Mouse (Mus musculus) thymus, postnatal 10 days (tissue): ENCODE results near the gene Erbb4.
"Not testable (repeated sequence)": the region's sequence is repeated elsewhere in the genome, so short reads cannot be mapped to it uniquely, and the experiment has no call there.

Experiments used
- DNase-seq, 2 experiments: peaks; one replicate each; pipeline ENCODE4 v3.0.0; 2021; ENCODE audit warnings: low spot score in 2 of 2

Gene Erbb4

DNA sequence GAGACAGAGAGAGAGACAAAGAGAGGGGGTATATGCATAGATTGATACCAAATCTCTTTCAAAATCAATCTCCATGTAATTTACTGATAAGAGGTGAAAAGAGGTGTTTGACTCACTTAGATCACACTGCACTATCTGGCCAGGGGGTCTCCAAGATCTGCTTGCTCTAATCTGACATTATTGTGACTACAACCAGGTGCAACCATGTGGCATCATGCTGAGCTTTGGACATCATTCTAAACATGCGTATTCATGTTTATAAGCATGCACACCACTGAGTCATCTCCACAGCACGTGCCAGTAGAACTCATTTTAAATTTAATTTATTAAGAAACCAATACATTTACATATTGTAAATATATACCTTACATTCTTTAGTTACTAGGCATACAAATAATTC is 247.5 kb downstream of the Erbb4 start:
- DNase-seq = no peak

DNA sequence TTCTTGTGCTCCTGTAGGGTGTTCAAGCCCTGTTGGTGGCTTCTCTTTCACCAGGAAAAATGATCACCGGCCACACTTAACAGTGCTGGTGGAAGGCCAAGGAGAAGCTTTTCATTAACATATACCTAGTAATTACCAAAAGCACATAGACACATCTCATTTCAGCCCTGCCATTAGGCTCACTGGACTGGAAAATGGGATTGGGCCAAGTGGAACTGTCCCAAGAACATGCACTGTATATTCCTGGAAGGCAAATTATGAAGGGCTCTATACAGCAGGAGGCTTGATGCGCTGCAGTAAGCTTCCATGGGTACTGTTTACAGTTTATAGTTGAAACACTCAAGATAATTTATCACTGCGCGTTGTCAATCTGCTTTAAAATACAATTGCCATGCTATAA is 248.4 kb downstream of the Erbb4 start:
- DNase-seq = no peak

DNA sequence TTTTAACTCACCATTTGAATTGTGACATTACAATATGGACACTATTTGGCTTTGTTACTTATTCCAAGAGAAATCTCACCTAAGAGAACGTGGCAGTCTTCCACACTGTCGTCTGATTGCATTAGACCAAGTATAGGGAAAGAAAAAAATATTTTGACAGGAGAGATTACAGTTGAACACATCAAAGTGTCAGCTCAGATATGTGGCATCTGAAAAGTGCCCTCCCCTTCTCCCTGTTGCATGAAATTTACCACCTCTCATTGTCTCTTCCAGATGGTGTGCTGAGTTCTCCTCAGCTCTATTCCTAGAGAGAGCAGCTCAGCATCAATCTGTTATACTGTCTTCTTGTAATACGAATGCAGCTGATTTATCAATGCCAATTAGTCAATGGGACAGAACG is 268.5 kb downstream of the Erbb4 start:
- no peak for DNase-seq

DNA sequence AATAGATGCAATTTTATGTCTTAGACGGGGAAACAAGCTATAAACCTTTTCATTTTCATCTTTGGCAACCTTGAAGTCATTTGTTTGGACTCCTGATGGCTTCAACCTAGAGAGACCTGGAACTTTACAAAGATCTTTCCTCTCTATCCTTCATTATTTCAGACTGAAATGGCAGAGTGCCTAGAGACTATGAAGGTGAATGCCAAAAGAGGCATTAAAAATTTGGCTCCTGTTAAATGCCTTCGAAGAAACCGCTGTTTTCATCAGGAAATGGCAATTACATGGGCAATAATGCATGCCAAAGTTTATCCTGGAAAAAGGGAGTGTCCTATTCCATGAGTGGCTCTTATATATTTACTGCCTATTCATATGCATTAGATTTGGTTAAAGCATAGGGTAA is 273.2 kb downstream of the Erbb4 start:
- DNase-seq = no peak

GRCm38 (mm10) chr1:68832101-68832500 is 275.8 kb downstream of the Erbb4 start:
- no peak for DNase-seq

GRCm38 (mm10) chr1:68831575-68831974 is 276.3 kb downstream of the Erbb4 start:
- DNase-seq = no peak

DNA sequence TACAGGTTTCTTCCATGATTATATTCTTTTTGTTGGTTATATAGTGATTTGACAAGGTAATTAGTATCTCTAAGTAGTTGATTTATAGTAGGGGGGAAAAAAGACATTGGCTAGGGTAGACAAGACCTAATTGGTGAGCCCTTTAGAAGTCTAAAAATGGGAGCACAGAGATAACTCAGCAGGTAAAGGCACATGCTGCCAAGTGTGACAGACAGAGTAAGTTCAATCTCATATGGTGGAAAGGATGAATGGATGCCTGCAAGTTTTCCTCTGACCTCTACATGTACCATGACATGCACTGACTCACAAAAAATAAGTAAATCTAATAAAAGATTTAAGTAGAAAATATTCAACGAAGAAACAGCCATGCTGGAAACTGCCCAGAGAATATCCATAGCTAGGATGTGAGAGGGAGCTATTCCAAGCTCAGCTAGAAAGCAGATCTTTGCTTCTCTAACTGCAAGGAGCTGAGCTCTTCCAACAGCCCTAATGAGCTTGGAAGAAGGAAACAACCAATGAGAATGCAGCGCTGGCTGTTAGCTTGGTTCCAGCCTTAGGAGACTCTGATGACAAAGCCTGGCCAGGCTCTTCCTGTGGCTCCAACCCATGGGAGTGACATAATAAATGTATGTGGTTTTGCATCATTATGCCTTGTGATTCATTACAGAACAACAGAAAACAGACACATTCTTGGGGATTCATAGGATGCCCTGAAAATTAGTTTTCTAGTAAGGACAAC is 277.2 kb downstream of the Erbb4 start:
- DNase-seq = no peak

GRCm38 (mm10) chr1:68823116-68823644 is 284.7 kb downstream of the Erbb4 start:
- no peak for DNase-seq

- DNase-seq = no peak
These were observed 301.1 kb downstream of the Erbb4 start for GRCm38 (mm10) chr1:68806711-68807110.

DNA sequence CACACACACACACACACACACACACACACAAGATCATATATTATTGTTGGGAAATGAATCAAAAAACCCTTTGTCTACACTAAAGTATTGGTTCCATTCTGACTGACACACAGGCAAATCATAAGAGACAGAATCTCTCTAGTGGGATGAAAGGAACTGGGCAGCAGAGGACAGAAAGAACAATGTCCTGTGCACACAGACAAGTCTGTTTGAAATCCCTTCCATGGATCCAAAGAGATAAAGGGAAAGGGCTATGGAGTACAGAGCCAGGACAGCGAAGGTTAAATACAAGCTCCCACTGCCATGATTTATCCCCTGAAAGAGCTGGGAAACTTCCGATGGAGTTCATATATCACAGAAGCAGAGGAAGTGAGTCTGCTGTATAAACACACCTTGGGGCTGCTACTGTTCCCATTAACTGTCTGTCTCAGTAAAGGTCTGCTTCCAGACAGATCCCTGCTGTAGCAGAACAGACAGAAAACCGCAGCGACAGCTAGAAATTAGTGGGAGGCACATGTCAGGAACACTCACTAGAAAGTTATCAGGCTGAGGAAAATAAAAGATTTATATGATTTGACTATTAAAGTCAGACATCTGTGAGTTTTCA is 320.3 kb downstream of the Erbb4 start:
- DNase-seq = no peak

- DNase-seq = no peak
These were observed 327.2 kb downstream of the Erbb4 start for GRCm38 (mm10) chr1:68780653-68781052.

GRCm38 (mm10) chr1:68780032-68780431 is 327.8 kb downstream of the Erbb4 start:
- DNase-seq = no peak

GRCm38 (mm10) chr1:68766095-68766494 is 341.8 kb downstream of the Erbb4 start:
- DNase-seq = not testable (repeated sequence)

- DNase-seq = no peak
These were observed 345.4 kb downstream of the Erbb4 start for GRCm38 (mm10) chr1:68762456-68762855.

- no peak for DNase-seq
These were observed 358.9 kb downstream of the Erbb4 start for GRCm38 (mm10) chr1:68748976-68749375.

DNA sequence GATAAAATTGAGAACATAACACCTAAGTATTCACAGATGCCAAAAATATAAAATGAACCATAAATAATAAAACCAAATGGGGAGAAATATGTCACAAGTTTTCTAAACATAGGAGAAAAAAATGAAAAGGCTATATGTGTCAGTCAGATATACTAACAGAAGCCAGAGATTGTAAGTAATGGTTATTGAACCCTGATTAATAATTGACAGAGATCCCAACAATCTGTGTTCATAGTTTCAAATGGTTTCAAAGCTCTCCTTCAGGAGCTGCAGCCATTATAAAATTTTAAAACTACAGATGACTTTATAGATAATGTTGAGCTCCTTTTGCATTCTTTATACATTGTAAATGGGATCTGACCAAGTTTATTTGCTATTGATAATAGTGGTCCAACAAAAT is 426.4 kb downstream of the Erbb4 start:
- no peak for DNase-seq

DNA sequence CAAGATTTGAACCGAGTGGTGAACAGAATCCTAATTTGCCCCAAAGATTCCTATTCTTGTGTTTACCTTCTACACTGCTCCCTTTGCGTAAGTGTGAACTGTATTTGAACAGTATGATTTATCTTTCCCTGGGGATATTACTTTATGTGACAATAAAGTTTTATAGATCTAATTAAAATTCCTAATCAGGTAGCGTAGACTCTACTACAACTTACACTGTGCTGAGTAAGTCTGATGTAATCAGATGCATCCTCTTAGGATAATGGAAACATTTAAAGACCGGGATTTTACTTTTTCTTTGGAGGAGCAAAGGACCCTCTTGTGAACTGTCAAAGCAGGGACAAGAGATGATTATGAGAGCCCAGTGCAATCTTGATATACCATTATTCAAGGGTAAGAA is 433.2 kb downstream of the Erbb4 start:
- no peak for DNase-seq

DNA sequence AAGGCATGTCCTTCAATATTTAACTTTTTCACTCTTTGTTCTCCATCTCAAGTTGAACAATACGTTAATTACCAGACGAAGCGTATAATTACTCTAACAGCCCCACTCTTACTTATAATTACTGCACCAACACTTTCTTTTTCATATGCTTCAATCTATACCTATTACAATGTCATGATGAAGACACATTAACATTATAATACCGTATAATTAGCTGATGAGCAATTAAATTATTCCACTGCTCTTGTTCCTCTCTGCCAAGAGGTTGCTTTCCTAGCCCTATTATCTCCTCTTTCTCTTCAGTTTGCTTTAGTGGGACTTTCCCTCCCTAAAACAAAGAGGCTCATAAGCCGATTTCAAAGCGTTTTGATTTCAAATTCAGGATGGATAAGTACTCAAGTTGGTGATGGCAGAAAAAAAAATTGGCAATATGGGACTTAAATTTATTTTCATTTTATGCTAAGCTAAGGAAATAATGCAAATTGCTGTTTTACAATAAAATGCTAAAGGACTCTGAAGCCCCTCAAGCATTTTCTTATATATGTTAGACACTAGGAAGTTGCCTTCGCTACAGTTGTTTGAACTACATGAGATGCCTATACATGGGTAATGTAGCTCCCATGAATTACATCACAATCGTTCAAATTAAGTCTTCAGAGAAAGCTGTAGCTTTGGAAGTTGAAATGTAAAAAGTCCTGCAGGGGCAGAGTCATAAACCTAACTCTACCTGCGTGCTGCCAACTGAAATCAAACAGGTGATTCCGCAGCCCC is 440.8 kb downstream of the Erbb4 start:
- no peak for DNase-seq

GRCm38 (mm10) chr1:68590475-68590874 is 517.4 kb downstream of the Erbb4 start:
- DNase-seq = no peak

DNA sequence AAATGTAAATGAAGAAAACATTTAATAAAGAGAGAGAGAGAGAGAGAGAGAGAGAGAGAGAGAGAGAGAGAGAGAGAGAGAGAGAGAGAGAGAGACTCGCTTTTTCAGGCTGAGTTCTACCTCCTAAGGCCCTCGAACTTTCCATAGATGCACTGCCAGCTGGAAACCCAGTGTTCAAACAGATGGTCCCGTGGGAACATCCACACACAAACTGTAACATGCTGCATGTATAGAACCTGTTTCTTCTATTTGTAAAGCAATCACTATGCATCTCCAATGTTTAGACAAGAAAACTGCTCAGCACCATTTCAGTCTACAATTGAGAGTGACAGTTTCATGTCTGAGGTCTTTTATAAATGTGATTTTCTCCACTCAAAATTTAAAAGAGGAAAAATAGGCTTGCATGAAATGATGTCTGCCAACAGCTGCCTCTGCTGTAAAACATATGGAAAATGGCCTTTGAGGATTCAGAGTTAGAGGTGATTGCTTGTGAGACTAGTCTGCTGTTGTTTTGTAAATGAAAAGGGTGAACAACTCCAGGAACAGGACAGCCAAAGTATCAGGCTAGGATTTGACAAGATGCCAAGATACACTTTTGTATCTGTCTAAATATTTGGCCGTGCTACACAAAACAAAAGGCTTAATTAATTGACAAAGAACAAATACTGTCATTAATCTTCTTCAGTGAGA is 533.9 kb downstream of the Erbb4 start:
- DNase-seq = no peak

DNA sequence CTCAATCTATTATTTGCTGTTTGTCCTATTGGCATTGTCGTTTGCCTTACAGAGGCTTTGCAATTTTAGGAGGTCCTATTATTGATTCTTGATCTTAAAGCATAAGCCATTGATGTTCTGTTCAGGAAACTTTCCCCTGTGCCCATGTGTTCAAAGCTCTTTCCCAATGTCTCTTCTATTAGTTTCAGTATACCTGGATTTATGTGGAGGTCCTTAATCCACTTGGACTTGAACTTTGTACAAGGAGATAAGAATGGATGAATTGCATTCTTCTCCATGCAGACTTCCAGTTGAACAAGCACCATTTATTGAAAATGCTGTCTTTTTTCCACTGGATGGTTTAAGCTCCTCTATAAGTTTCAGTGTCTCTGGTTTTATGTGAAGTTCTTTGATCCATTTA is 536.9 kb downstream of the Erbb4 start:
- DNase-seq = no peak

- no peak for DNase-seq
These were observed 564.9 kb downstream of the Erbb4 start for GRCm38 (mm10) chr1:68542942-68543341.
